Mouse (Mus musculus): ENCODE measurements around the gene Serhl.
A peak's percentile ranks its signal among the peaks of the same experiment; 100 is the strongest.

Gene Serhl

GRCm38 (mm10) chr15:83129530-83130231, 40.4 kb downstream of the Serhl start:
- DNase-seq, result no peak

- DNase-seq, result no peak
These were observed 45.4 kb downstream of the Serhl start for GRCm38 (mm10) chr15:83134671-83135070.

GRCm38 (mm10) chr15:83135654-83136053, 46.3 kb downstream of the Serhl start:
- no peak for DNase-seq

GRCm38 (mm10) chr15:83142861-83143260, 53.6 kb downstream of the Serhl start:
- DNase-seq, result no peak

- DNase-seq, result no peak
These were observed 56.2 kb downstream of the Serhl start for GRCm38 (mm10) chr15:83145541-83145940.

- DNase-seq, result no peak
These were observed 59.1 kb downstream of the Serhl start for GRCm38 (mm10) chr15:83148395-83148794.

GRCm38 (mm10) chr15:83148801-83149195, 59.5 kb downstream of the Serhl start:
- DNase-seq, result no peak

GRCm38 (mm10) chr15:83149196-83150072, 60.1 kb downstream of the Serhl start, which contains the start of gene Poldip3:
Gene Poldip3, minus strand, starts transcription at chr15:83149384.
- DNase-seq, result peak; percentile 95

GRCm38 (mm10) chr15:83150073-83150442, 60.8 kb downstream of the Serhl start:
- DNase-seq, result no peak

- DNase-seq, result no peak
These were observed 61.4 kb downstream of the Serhl start for GRCm38 (mm10) chr15:83150694-83151093.

GRCm38 (mm10) chr15:83154309-83154708, 65.0 kb downstream of the Serhl start:
- DNase-seq, result no peak

- no peak for DNase-seq
These were observed 66.5 kb downstream of the Serhl start for GRCm38 (mm10) chr15:83155672-83156419.

- peak; percentile 52 for DNase-seq
These were observed 67.8 kb downstream of the Serhl start for GRCm38 (mm10) chr15:83156929-83157666.

- no peak for DNase-seq
These were observed 68.4 kb downstream of the Serhl start for GRCm38 (mm10) chr15:83157667-83158064.

- no peak for DNase-seq
These were observed 69.4 kb downstream of the Serhl start for GRCm38 (mm10) chr15:83158587-83159160.

- DNase-seq, result no peak
These were observed 70.5 kb downstream of the Serhl start for GRCm38 (mm10) chr15:83159823-83160222.

- no peak for DNase-seq
These were observed 71.3 kb downstream of the Serhl start for GRCm38 (mm10) chr15:83160561-83160960.

- DNase-seq, result no peak
These were observed 71.9 kb downstream of the Serhl start for GRCm38 (mm10) chr15:83161062-83161748.

GRCm38 (mm10) chr15:83162001-83162400, 72.7 kb downstream of the Serhl start:
- DNase-seq, result no peak

GRCm38 (mm10) chr15:83162818-83163485, 73.6 kb downstream of the Serhl start:
- DNase-seq, result no peak

GRCm38 (mm10) chr15:83164971-83165471, 75.7 kb downstream of the Serhl start:
- DNase-seq, result no peak

All from right cerebral cortex, postnatal 4 days (tissue).